Mouse (Mus musculus) megakaryocyte, embryonic 14.5 days (primary cell): ENCODE measurements around the gene Pramef20.
"Not testable (repeated sequence)": the region's sequence is repeated elsewhere in the genome, so short reads cannot be mapped to it uniquely, and the experiment has no call there.

Experiments
- FLI1 ChIP-seq: IDR thresholded peaks from 2 replicates; pipeline ENCODE4 v1.6.1; 2012; ENCODE audit warnings: low read length, inconsistent platforms, mixed read lengths
- GATA1 ChIP-seq: IDR thresholded peaks from 3 replicates; pipeline ENCODE4 v1.6.1; 2012; ENCODE audit warnings: mixed read lengths, low read length, inconsistent platforms, borderline replicate concordance

GRCm38 (mm10) chr4:144329949-144330348 lies 47.8 kb downstream of the Pramef20 start, which contains the start of gene Gm13128:
- TF ChIP-seq GATA1, FLI1: not testable (repeated sequence)
